Mouse (Mus musculus) limb, embryonic 15.5 days (tissue): ENCODE measurements at regions not wholly inside any gene's neighbourhood (a gene's known extent, or its start where the extent isn't known, plus 50 kb on each side); places are given as distances from the start of the nearest gene placed in this dataset.
A peak's percentile ranks its signal among the peaks of the same experiment; 100 is the strongest.

Experiments
- ATAC-seq: fragments of 200-750 bp; cut with Nextera tagmentation; 2 replicates; pipeline ENCODE4 v1.8.0; 2017; ENCODE audit warnings: low read depth, moderate TSS enrichment; ENCODE audit not compliant: insufficient number of reproducible peaks, low FRiP score, low TSS enrichment
- H3K27ac ChIP-seq: fragments of 300-500 bp; sonication (generic); 2 replicates; pipeline ENCODE4 v1.5.1; 2015; ENCODE audit warnings: moderate library complexity, mild to moderate bottlenecking, inconsistent platforms
- H3K27me3 ChIP-seq: fragments of 300-500 bp; sonication (generic); 2 replicates; pipeline ENCODE4 v1.6.1; 2015; ENCODE audit warnings: inconsistent platforms
- H3K36me3 ChIP-seq: fragments of 300-500 bp; sonication (generic); 2 replicates; pipeline ENCODE4 v1.6.1; 2015; ENCODE audit warnings: inconsistent platforms
- H3K4me1 ChIP-seq: fragments of 300-500 bp; sonication (generic); 2 replicates; pipeline ENCODE4 v1.6.1; 2015; ENCODE audit warnings: inconsistent platforms
- H3K4me2 ChIP-seq: fragments of 300-500 bp; sonication (generic); 2 replicates; pipeline ENCODE4 v1.6.1; 2015; ENCODE audit warnings: mild to moderate bottlenecking, inconsistent platforms
- H3K4me3 ChIP-seq: fragments of 300-500 bp; sonication (generic); 2 replicates; pipeline ENCODE4 v1.5.1; 2015; ENCODE audit warnings: mild to moderate bottlenecking, inconsistent platforms
- H3K9ac ChIP-seq: fragments of 300-500 bp; sonication (generic); 2 replicates; pipeline ENCODE4 v1.6.1; 2015; ENCODE audit warnings: inconsistent platforms
- H3K9me3 ChIP-seq: fragments of 300-500 bp; sonication (generic); 2 replicates; pipeline ENCODE4 v1.6.1; 2016; ENCODE audit warnings: inconsistent platforms
- WGBS: fragments of 180-500 bp; shearing (Covaris S2); methylation state at CpG from one replicate; pipeline ENCODE4 v1.1.7; 2015; 5-methylcytosine and 5-hydroxymethylcytosine counted together

DNA sequence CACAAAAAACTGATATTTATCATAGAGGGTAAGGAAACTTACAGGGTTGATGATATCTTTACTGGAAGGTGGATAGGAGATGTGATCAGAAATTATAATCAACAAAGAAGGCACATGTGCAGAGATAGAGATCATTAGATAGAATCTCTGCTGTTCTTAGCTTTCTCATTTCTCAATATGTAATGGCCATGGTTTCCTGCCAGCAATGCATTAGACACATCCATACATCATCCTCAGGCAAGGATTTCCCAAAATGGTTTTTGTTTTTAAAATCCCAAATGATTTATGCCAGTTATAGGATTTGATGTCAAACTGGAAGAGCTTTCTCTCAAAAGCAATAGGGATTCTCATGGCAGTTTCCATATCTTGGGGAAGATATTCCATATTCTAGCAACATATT is 52.0 kb upstream of the C030005K15Rik start:
- Histone ChIP-seq H3K4me2 (no peak overlapping the region), H3K36me3 (no peaks in the 10 kb centered on the region), H3K27me3 (no peaks in the 10 kb centered on the region), H3K4me1 (no peaks in the 10 kb centered on the region), H3K27ac (no peak overlapping the region), H3K9me3 (no peaks in the 10 kb centered on the region), H3K9ac (no peak overlapping the region), H3K4me3 (no peak overlapping the region)
- no peak for ATAC-seq

DNA sequence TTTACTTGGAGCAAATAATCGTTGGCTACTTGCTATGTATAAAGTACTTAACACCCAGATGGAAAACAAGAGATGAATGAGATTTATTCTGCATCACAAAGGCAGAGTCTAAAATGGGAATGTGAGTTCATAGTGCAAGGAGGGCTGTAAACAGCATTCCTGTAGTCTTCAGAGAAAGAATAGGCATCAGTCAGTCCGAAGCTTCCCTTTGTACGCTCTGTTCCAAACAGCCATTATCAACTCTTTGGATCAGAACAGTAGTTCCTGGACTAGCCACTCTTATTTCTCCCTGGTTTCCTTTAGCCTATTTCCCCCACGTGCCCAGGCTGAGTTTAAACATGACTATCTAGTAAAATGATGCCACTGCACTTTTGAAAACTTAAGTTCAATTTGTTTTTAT is 52.8 kb upstream of the C030005K15Rik start:
- Histone ChIP-seq H3K4me3 (no peak overlapping the region), H3K36me3 (no peaks in the 10 kb centered on the region)
- WGBS: 77% methylated on average over 4 of the region's 4 CpGs

DNA sequence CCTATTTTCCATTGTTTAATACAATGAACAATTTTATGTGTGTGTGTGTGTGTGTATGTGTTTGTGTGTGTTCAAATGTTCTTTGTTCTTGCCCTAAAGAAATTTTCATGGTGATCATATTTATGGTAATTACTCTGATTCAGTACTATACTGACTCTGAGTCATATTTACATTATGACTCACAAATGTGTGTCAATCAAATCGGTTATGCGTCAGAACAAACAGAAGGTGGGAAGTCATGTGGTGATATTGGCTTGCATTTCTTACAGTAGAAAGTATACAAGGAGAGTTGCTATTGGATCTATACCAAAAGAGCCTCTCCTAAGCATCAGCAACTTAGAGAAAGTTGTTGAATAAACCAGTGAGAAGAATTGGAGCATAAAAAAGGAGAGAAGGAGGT is 67.2 kb upstream of the C030005K15Rik start:
- ATAC-seq: no peak
- H3K4me2 ChIP-seq: no peak overlapping the region
- H3K9ac ChIP-seq: no peak overlapping the region
- 90% methylated on average over 2 of the region's 2 CpGs for WGBS
- H3K4me1 ChIP-seq: no peaks in the 10 kb centered on the region
- no peaks in the 10 kb centered on the region for H3K9me3 ChIP-seq
- no peaks in the 10 kb centered on the region for H3K36me3 ChIP-seq
- no peak overlapping the region for H3K4me3 ChIP-seq
- no peak overlapping the region for H3K27ac ChIP-seq
- H3K27me3 ChIP-seq: no peaks in the 10 kb centered on the region

More for the DNA sequence above, 52.8 kb upstream of the C030005K15Rik start:
- no peaks in the 10 kb centered on the region for H3K4me1 ChIP-seq
- H3K27me3 ChIP-seq: no peaks in the 10 kb centered on the region
- H3K4me2 ChIP-seq: no peak overlapping the region
- no peaks in the 10 kb centered on the region for H3K9me3 ChIP-seq
- no peak for ATAC-seq
- H3K9ac ChIP-seq: no peak overlapping the region
- H3K27ac ChIP-seq: no peak overlapping the region

DNA sequence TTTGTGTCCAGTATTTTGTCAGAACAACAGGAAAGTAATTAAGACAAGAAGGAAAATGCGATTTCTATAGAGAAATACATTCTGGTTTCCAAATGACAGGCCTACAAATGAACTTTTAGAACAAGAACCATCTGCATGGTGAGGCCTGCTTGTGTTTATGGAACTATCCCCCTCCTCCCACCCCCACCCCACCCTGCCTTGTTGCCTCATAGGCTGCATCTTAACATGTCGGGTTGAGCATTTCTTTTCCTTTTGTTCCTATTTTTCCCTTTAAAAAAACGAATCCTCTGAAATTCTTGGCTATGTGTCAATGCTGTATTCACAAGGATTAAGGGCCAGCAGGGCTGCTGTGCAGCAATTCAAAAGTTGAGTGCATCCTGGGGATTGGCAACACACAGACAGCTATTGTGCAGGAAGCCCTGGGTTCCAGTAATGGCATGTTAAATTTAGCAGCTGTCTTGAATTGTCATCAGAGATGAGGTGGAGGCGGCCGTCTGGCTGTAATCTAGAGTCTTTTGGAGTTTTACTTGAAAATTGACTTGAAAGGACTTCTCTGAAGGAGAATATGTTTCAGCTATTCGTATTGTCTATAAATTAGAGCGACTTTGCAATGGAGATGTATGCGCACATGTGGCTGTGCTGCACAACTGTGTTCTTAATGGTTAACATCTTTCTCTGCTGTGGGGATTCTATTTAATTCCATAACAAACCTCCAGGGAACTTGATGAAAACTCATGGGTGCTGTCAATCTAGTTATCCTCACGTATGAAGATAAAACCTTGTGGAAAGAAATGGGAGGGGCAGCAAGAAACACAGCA is 75.1 kb upstream of the C030005K15Rik start:
- Histone ChIP-seq H3K4me3 (no peak overlapping the region), H3K4me2 (no peak overlapping the region), H3K4me1 (0 out of 2 replicates have a peak, but pooled peaks cover 4% of the 10 kb centered on the region), H3K9me3 (no peaks in the 10 kb centered on the region), H3K27ac (peak overlapping the region; percentile 13), H3K36me3 (no peaks in the 10 kb centered on the region), H3K9ac (no peak overlapping the region), H3K27me3 (no peaks in the 10 kb centered on the region)
- 36% methylated on average over 9 of the region's 9 CpGs for WGBS
- ATAC-seq: 0 out of 2 replicates have a peak, but pooled peaks have one; percentile 58

DNA sequence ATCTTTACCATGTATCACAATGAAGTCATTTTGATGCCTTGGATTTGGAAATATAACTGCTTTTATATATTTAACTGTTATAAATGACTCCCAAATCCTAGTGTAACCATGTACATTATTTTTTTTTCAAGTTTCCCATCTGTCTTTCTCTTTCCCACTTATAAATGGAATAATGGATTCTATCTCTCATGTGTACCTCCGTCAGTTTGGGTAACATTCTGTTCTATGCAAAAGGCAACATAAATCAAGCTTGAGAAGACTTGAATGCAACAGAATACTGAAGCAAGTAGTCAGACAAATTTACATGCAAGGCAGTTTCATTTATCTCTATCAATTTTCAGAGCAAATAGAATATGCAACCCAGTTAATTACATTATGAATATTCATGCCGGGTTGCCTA is 81.4 kb upstream of the C030005K15Rik start:
- Histone ChIP-seq H3K4me2 (no peak overlapping the region), H3K9me3 (no peaks in the 10 kb centered on the region), H3K27ac (no peak overlapping the region), H3K27me3 (no peaks in the 10 kb centered on the region), H3K4me3 (no peak overlapping the region), H3K9ac (no peak overlapping the region), H3K4me1 (no peaks in the 10 kb centered on the region), H3K36me3 (no peaks in the 10 kb centered on the region)
- 91% methylated on average over 2 of the region's 2 CpGs for WGBS
- ATAC-seq: no peak

DNA sequence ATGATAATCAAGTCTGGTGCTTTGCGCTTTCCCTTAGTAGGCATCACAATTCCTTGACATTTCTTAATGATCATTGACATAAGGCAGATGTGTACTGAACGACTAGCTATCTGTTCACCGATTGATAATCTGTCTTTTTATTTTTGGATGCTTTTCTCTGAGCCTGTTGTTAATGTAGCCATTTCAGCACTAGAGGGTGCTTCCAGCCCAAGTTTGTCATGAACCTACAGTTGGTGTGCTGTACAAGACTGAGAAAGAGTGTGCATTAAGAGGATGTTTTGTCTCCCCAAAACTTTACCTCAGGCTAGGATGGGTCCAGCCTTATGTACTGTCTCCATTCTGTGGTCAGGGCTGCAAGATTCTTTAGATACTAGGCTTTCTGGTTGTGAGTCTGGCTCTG is 116.0 kb upstream of the C030005K15Rik start:
- Histone ChIP-seq H3K27me3 (no peaks in the 10 kb centered on the region), H3K27ac (no peak overlapping the region), H3K36me3 (no peaks in the 10 kb centered on the region), H3K9ac (no peak overlapping the region), H3K4me3 (no peak overlapping the region), H3K4me2 (no peak overlapping the region), H3K9me3 (no peaks in the 10 kb centered on the region), H3K4me1 (no peaks in the 10 kb centered on the region)
- 87% methylated on average over 3 of the region's 3 CpGs for WGBS
- no peak for ATAC-seq

DNA sequence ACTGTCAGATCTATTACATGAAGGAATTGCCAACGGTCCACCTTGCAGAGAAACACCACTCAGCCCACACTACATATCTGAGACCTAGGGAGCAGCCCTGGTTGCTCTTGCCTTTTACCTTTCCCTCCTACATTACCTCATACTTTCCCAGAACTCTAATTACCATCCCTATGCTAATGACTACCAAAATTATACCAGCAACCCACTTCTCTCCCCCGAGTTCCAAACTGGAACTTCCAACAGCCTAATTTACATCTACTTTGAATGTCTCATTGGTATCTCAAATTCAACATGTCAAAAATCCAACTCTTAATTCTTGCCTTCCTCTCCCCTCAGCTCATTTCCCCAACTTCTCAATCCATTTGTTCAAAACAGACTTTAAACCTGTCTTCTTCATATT is 124.9 kb upstream of the C030005K15Rik start:
- Histone ChIP-seq H3K9me3 (no peaks in the 10 kb centered on the region), H3K9ac (no peak overlapping the region), H3K36me3 (no peaks in the 10 kb centered on the region), H3K27ac (no peak overlapping the region), H3K4me3 (no peak overlapping the region), H3K27me3 (no peaks in the 10 kb centered on the region), H3K4me2 (no peak overlapping the region), H3K4me1 (no peaks in the 10 kb centered on the region)
- no peak for ATAC-seq
- 81% methylated on average over 2 of the region's 2 CpGs for WGBS

DNA sequence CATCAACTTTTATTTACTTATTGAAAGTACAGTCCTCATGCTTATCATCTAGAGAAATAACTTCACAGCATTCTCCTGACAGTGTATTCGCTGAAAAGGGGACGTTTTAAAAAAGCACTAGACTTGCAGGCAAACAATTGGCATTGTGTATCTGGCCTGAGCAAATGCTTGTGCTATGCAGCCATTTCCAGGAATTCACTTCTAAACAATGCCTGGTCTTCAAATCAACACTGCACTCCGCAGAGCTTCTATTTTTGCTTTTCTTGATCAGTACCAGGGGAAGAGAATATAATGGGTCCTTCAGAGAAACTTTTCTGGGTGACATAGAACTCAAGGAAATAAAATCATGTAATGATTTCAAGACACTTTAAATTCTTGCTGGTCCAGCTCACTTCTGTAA is 150.5 kb upstream of the C030005K15Rik start:
- ATAC-seq: no peak
- Histone ChIP-seq H3K9ac (no peak overlapping the region), H3K4me1 (no peaks in the 10 kb centered on the region), H3K27me3 (no peaks in the 10 kb centered on the region), H3K36me3 (no peaks in the 10 kb centered on the region), H3K27ac (no peak overlapping the region), H3K4me3 (no peak overlapping the region), H3K9me3 (no peaks in the 10 kb centered on the region), H3K4me2 (no peak overlapping the region)
- 71% methylated on average over 3 of the region's 3 CpGs for WGBS

DNA sequence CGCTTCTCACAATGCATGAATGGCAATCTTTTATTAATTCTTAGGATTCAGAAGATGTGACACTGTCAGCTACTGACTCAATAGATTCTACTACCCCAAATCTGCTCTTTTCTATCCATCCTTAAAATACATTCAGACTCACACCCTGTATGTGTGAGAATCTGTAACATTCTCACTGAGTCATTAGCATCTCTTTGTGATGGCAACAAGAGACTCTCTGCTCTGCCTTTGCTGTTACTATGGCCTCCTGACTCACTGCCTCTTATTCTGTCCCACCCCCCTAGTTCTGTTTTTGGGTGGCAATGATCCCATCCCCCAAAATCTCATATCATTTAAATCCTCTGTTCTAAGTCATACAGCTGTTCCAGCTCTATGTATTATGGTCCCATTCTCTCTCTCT is 159.5 kb upstream of the C030005K15Rik start:
- Histone ChIP-seq H3K4me1 (no peaks in the 10 kb centered on the region), H3K4me3 (no peak overlapping the region), H3K27ac (no peak overlapping the region), H3K9ac (no peak overlapping the region), H3K27me3 (no peaks in the 10 kb centered on the region), H3K9me3 (no peaks in the 10 kb centered on the region), H3K36me3 (no peaks in the 10 kb centered on the region), H3K4me2 (no peak overlapping the region)
- 96% methylated on average over 1 of the region's 1 CpGs for WGBS
- no peak for ATAC-seq

DNA sequence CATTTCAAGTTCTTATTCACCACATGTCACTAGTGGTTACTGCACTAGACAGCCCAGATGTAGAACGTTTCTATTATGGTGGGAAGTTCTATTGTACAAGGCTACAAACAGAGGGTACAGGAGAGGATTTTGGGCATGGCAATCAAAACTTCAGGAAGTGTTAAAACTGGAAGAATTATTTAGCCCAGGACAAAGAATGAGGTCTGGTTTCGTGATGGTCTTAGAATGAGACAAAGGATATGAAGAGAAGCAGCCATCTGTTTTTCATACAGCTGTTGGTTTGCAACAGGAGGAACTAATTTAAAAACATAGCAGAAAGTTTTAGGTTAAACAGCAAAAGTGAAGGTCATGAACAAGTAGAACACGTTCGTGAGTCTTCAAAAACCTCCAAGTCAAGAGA is 179.2 kb upstream of the C030005K15Rik start:
- no peak overlapping the region for H3K9ac ChIP-seq

DNA sequence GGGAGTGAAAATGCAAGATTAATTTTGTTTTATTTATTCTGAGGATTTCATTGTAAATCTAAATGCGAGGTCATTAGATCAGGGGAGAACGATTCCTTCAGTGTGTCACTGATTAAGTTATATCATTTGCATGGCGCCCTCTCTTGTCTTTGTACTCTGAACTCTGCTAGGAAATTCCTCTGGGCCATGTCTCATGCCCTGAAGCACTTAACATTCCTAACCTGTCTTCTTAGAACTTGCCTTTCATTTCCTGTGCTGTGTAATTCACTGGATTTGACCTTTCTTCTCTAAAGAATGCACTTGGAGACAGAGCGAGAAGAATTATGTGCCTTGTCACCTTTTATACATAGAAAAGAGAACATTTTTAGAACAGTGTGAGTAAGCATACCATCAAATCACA is 199.0 kb upstream of the C030005K15Rik start:
- Histone ChIP-seq H3K36me3 (no peaks in the 10 kb centered on the region), H3K9me3 (no peaks in the 10 kb centered on the region), H3K27ac (no peak overlapping the region), H3K4me3 (no peak overlapping the region), H3K27me3 (no peaks in the 10 kb centered on the region), H3K4me2 (no peak overlapping the region), H3K9ac (no peak overlapping the region), H3K4me1 (no peaks in the 10 kb centered on the region)
- no peak for ATAC-seq
- WGBS: 38% methylated on average over 4 of the region's 4 CpGs

More for the DNA sequence above, 179.2 kb upstream of the C030005K15Rik start:
- Histone ChIP-seq H3K27ac (no peak overlapping the region), H3K27me3 (no peaks in the 10 kb centered on the region), H3K9me3 (no peaks in the 10 kb centered on the region), H3K4me2 (no peak overlapping the region), H3K4me1 (no peaks in the 10 kb centered on the region), H3K4me3 (no peak overlapping the region), H3K36me3 (no peaks in the 10 kb centered on the region)
- WGBS: 21% methylated on average over 4 of the region's 4 CpGs
- no peak for ATAC-seq

DNA sequence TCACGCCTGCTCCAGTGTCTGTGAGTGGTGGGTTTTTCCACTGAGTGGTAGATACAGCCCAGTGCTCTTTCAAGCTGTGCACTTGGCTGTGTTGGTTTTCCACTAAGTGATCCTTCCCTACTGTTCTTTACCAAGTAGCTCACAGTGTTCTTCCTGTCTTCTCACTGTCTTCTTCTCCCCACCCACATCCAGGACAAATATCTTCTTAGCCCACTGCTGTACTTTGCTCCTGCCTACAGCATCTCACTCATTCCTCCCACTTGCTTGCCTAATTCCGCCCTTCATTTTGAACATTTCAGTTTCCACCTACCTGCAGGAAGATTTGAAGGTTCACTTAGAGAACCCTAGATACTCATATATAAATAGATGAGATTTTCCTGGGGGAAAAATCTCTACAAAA is 213.8 kb upstream of the C030005K15Rik start:
- 80% methylated on average over 2 of the region's 2 CpGs for WGBS
- H3K27me3 ChIP-seq: no peaks in the 10 kb centered on the region
- H3K4me3 ChIP-seq: no peak overlapping the region
- no peaks in the 10 kb centered on the region for H3K36me3 ChIP-seq
- ATAC-seq: no peak
- H3K27ac ChIP-seq: no peak overlapping the region
- H3K9me3 ChIP-seq: no peaks in the 10 kb centered on the region
- H3K4me2 ChIP-seq: no peak overlapping the region
- no peaks in the 10 kb centered on the region for H3K4me1 ChIP-seq
- no peak overlapping the region for H3K9ac ChIP-seq

DNA sequence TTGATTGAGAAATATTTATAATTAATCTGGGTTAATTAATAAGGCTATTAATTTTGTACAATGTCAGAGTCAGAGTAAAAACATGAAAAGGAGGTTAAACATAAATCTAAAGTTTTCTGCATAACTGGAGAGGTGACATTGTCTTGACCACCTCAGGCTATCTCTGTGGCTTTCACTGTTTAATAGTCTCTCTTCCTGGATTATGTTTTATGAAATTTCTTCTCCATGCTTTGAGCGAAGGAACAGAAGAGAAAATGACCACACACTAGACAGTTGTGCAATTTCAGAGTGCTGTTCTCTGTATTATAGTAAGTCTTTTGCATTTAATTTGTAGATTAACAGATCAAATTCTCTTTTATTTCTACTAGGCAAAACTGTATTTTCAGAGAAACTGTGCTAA is 239.3 kb upstream of the C030005K15Rik start:
- 83% methylated on average over 1 of the region's 1 CpGs for WGBS
- Histone ChIP-seq H3K9ac (no peak overlapping the region), H3K4me1 (no peaks in the 10 kb centered on the region), H3K4me2 (no peak overlapping the region), H3K27me3 (no peaks in the 10 kb centered on the region), H3K9me3 (no peaks in the 10 kb centered on the region), H3K4me3 (no peak overlapping the region), H3K36me3 (no peaks in the 10 kb centered on the region), H3K27ac (no peak overlapping the region)
- no peak for ATAC-seq
